Mouse (Mus musculus): ENCODE measurements around the gene Kdm8.

DNA sequence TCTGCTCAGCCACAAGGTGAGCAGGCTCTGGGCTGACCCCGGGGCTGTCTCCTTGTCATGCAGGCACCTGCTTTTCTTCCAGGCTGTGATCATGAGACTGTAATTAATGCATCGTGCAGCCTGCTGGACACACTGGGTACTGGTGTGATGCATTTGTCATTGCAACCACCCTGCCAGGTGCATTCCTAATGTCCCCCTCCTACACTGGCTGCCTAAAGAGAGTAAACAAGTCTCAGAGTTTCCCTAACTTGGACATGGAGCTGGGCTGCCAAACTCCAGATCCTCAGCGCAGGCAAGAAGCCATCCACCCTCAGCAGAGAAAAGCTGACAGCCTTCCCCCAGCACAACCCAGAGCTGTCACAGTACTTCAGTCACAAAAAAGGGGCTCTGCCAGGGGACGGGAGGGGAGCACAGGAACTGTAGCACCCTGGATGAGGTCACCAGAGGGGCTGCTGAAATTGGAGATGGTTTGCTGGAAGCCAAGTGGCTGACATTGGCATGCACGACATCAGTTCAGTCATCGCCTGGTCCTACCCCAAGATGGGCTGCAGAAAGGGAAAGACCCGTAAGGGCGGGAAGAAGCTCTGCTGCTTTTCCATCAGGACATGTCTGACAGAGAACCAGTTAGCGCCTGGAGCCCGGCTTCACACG is 31.2 kb downstream of the Kdm8 start:
- TF ChIP-seq CTCF (IDR thresholded peaks at IDR 0.05) (peak; percentile 26; the same call in 1 of the 2 replicates), EP300 (IDR thresholded peaks at IDR 0.05) (no peak)
